Mouse (Mus musculus) gastrocnemius, postnatal 4 days (tissue): ENCODE results near the gene Ascl5. TPM values are rescaled to one million over a fixed set of nuclear protein-coding genes. Genes with fewer than 3 reads are reported as not detected.
A peak's percentile ranks its signal among the peaks of the same experiment; 100 is the strongest.

ENCODE experiments used
- DNase-seq, 2 experiments: peaks; one replicate each; pipeline ENCODE4 v3.0.0; 2021 to 2022; ENCODE audit warnings: low spot score in 2 of 2, mixed read lengths in 2 of 2
- total RNA-seq, 2 experiments: library from RNA; stranded (reverse); gene quantifications; 2 replicates each; pipeline ENCODE4 v1.2.3; 2021

Gene Ascl5
- total RNA-seq, 2 experiments from 2014 or later: not detected

DNA sequence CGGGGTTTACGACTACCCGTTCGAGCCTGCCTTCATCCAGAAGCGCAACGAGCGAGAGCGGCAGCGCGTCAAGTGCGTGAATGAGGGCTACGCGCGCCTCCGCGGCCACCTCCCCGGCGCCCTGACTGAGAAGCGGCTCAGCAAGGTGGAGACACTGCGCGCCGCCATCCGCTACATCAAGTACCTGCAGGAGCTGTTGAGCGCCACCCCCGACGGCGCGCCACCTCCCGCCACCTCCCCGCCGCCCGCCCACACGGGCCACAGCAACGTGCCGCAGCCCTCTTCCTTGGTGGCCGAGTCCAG lies 360 bp downstream of the Ascl5 start:
- DNase-seq: no peak

DNA sequence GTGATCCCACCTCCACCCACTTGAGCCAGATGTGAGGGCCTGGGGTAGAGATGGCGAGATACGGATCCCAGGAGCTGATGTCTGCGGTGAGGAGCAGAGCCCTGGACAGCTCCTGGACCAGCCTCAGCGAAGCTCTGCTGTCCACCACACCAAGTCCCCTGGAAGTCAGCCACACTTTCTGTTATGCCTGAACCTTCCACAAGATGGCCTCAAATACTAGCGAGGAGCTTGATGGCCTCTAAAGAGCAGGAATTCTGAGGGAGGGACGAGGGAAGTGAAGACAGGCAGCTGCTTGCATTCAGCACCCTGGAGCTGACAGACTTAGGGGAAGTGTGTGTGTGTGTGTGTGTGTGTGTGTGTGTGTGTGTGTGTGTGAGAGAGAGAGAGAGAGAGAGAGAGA lies 861 bp downstream of the Ascl5 start:
- peak; percentile 41 to 75 for DNase-seq

DNA sequence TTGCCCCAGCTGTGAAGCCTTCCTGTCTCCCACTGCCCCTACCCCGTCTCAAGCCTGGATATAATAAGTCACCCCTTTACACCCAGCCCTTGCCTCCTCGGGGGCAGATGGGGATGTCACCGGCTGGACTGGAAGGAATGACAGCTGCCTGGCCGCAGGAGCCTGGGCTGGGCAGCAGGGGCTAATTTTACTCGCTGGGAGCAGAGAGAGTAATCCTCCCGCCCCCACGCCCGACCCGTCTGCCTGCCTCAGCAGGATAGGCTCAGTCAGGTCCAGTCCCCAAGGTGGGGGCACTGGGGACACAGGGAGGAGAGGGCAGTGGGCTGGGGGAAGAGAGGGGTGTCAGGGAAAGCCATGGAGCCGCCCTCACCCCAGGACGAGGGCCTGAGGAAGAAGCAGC lies 1.9 kb downstream of the Ascl5 start, which contains the start of gene Cacna1s:
Gene Cacna1s, plus strand, starts transcription at position 204 of the 400 bp plus-strand sequence.
- DNase-seq: peak in 1 of 2 experiments; percentile 47

DNA sequence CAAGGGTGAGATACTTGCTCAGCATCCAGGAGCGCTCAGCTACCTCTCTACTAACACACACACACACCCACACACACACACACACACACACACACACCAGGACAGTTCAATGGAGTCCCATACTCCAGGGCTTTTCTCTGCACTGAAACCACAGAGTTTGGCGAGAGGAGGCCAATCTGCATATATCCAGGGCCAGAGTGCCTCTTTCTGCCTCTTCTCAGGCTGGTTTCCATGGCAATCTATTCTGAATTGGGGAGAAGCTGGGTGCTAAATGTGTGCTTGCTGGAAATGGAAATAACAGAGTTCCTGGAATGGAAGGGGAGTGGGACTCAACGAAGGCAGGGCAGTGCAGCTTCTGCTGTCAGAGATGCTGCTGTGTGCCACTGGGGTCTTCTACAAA lies 5.2 kb downstream of the Ascl5 start:
- no peak for DNase-seq

DNA sequence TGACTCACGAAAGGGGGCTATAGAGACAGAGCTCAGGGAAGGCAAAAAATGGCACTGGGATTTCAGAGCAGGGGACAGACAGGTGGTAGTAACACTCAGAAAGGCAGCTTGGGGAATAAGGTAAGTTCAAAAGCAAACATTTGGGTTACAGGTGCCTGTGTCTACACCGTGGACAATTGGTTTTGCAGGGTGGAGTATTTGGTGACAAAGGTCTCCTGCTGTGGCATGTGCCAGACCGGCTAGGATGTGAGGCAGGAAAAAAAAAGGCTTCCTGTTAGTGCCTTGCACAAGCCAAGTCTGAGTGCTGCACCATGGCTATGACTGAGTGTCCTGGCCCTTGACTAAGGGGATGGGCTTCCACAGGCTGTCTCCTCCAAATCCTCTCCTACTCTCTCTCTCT lies 8.0 kb downstream of the Ascl5 start:
- DNase-seq: no peak

DNA sequence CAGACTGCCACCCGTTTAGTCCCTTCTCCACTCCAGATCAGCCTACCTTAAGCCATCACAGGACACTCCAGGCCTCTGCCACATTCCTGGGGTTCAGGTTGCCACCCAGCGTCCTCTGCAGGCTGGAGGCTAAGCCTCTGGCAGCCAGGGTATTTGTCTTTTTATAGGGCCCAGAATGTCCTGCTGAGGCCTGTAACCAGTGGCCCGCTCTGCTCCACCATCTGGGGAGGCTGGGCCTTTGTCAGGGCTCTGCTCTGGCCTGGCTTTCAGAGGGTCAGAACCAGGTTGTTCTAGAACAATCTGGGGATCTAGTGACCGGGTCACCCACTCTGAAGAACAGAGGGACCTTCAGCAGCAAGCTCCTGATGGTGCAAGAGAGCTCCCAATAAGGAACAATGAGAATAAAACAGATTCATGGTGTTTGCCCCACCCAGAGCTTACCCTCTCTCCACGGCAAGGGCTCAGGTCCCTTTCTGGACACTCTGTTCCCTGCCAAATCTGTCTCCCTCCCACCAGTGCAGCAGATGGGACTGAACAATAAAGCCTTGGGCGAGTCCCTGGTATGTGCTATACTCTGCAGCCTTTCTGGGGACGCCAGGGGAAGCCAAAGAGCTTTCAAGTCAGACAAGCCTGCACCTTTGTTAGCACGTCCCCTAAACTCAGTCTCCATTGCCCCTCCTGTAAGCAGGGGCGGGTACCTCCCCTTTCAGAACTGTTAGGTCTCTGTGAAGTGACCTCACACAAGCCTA lies 10.6 kb downstream of the Ascl5 start:
- DNase-seq: peak; percentile 40 to 72

DNA sequence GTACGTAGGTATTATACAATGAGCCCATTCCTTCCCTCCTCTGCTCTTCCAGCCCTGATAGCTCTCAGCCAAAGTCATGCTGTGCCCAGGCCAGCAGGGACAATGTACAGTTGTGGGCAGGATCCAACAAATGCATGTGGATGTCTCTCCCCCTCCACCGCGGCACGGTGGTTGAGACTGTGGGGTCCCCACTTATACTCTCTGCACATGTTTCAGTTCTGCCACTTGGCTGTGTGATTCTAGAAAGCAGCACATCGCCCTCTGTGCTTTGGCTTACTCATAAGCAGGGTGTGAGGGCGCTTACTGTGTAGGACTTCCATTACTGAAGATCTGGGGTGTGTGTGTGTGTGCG lies 11.2 kb downstream of the Ascl5 start:
- DNase-seq: no peak

DNA sequence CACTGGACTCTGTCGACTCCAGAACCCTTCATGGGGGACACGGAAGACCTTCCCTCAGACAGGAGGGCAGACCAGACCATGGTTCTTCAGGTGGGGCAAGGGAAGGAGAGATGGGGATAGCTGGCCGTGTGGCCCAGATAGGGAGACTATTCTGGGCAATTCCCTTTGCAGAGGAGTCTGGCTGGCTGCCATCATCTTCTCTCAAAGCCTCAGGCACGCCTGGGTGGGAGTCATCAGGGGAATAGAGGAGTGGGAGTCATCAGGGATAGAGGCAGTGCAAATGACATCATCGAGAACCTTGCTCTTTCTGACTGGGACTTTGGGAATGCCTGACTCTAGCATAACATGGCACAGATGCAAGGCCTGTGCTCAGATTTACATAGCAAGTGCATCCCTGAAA lies 13.4 kb downstream of the Ascl5 start:
- no peak for DNase-seq

DNA sequence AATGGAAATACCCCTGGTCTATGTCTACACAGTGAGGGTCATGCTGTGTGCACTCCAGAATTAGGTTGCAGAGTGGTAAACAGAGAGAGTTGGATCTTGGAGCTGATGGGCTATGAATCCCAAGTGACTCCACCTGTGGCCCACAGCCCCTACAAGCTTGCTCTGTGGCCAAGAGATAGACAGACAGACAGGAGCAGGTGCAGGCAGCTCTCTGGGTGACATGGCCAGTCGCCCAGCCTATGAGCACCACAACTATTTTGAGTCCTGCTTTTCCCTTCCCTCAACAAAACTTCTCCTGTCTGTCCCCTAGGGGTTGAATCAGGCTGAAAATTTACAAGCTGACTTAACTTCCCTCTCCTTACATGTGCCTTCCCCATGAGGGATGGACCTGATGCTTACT lies 16.0 kb downstream of the Ascl5 start:
- DNase-seq: no peak

DNA sequence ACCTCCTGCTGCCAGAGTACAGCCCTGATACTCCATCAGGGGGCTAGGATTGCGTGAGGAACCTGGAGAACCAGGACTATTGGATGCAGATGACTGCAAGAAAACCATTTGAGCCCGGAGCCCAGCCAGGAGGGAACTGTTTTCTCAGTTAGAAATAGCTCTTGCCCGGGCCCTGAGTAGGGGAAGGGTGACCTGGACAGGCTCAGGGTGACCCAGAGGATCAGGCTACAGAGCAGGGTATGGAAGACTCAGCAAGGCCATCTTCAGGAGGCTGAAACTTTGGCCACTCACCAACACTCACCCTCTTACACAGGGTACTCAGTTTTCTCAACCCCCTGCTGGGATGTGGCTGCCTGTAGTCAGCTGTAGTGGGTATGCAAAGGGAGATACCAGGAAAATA lies 17.0 kb downstream of the Ascl5 start:
- no peak for DNase-seq

DNA sequence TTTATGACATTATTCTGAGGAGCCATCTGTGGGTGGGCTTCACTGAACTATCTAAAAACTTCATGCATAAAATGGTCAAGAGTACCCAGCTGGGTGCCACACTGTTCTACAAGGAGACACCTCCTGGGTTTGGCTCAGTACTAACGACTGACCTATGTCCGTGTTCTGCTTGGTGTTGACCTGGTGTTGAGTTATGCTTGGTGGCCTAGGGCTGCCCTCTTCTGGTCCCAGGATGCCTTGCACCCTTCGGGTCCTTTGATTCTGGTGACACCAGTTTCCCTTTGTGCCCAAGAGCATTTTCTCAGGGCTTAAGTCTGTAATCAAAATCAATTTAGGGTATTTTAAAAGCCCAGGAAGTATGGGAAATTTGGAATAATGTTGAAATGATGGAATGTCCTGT lies 25.5 kb downstream of the Ascl5 start:
- no peak for DNase-seq

DNA sequence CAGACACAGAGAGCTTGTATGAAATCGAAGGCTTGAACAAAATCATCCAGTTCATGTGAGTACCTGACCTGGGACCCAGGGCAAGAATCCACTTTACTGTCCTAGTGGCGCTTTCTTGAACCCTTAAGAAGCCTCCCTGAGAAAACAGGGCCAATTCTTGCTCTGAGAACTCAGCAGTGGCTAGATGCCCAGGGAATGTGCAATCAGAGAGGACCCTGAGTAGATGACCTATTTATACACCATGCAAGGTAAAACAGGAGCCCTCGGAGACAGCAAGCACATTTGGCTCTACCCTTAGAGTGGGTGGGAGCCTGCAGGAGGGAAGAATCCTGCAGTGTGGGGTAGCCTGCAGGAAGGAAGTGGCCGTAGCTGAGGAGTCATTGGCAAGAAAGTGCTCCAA lies 27.1 kb downstream of the Ascl5 start:
- no peak for DNase-seq

DNA sequence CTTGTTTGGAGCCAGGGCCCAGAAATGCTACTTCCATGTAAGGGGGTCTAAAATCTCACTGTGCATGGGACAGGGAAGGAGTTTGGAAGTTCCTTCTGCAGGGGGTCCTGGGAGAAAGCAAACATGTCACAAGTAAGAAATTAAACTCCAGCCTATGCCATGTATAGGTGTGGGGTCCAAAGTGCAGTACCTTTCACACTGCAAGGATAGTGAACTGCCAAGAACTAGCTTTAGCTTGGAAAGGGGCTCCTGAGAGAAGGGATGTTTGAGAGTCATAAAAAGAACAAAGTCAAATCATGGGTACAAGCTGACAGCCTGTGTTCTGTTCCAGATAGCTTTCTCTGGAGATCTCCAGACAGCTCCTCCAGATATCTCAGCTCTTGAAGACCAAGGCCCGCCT lies 30.6 kb downstream of the Ascl5 start:
- no peak for DNase-seq

DNA sequence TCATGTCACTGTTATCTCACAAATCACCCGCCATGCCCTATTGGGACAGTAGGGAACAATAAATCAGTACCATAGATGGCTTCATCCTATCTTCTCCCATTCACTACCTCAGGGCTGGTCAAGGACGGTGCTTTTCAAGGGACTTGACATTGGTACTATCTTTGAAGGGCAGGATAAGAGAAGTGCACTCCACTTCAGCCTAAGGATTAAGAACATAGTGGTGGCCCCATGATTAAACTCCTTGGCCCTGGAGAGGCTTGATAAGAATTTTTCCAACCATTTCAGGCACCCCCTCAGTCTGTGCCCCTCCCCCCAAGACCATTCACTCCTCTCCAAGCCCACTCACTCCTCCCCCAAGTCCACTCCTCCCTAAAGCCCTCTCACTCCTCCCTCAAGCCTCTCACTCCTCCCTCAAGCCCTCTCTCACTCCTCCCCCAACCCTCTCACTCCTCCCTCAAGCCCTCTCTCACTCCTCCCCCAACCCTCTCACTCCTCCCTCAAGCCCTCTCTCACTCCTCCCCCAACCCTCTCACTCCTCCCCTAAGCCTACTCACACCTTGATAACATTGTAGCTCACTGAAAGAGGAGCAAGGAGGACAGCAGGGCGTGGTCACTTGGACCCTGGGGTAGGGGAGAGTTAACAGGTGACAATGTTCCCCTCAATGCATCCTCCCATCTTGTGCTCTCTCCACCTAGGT lies 35.5 kb downstream of the Ascl5 start:
- no peak for DNase-seq

DNA sequence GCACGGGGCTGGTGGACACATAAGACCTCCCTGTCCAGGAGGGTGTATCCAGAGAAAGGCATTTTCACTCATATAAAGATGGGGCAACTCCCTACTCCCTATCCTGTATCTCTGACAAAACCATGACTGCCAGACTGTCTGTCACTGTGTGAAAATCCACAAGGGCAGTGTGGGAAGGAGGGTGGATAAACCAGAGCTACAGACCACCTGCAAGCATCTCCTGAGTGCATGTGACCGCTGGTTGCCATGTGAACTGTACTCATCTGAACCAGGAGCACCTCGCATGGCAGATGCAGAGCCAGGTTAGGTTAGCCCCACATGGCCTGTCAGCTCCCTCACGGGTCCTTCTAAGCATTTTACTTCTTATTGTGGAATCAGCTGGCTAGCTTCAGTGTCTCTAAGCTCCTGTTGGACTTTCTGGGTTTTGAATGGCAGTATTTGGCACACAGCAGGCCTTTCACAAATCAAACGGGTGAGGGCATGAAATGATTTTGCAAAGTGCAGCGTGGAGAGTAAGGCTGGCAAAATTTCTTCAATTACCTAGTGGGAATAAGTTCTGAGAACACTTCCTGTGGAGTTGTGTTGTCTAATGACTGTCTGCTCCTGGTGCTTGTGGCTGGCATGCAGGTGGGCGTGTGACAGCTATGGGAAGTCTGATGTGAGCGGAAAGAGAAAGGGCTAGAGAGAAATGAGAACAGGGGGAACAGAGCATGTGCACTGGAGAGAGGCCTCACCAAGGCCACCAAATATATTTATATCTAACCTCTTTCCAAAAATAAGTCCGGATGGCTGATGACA lies 39.0 kb downstream of the Ascl5 start:
- DNase-seq: no peak

DNA sequence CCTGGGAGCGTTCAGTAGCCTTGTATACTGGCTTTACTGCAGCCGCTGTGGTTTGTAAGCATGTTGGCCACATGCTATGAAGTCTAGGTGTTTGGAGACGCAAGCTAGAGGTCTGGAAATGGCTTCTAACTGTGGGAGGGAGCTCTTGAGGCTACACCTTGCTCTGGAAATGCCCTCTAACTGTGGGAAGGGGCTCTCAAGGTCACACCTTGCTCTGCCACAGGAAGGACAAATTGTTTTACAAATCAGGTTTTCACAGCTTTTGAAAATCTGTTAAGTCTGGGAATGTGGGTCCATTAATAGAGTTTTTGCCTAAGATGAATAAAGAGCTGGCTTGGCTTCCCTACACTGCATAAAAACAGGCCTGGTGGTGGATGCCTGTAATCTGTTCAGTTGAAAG lies 43.1 kb downstream of the Ascl5 start:
- no peak for DNase-seq

DNA sequence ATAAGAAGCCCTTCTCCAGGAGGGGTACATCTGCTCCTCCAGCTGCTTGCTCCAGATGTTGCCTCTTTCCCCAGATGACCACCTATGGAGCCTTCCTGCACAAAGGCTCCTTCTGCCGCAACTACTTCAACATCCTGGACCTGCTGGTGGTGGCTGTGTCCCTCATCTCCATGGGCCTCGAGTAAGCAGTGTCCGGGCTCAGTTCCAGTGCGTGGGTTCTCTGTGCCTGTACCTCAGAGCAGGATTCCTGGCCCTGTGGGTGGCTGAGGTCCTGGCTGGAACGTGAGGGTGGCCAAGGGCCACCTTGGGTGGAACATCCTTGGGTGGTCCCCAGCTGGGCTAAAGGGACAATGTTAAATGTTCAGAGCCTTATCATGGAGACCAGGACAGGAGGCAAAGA lies 44.2 kb downstream of the Ascl5 start:
- DNase-seq: no peak

Other genes with a start within 250 kb of the Ascl5 start
- under 1 TPM; 0.39 to 0.44 TPM for gene Lad1, start 232.2 kb upstream of the Ascl5 start, total RNA-seq
- gene Tnnt2, start 214.4 kb upstream of the Ascl5 start, total RNA-seq: 100 to 1,000 TPM; 160 to 174 TPM
- under 1 TPM; 0.42 to 0.49 TPM for gene Pkp1, start 131.6 kb upstream of the Ascl5 start, total RNA-seq
- 10 to 100 TPM; 17.4 to 32.9 TPM for gene Igfn1, start 44.5 kb upstream of the Ascl5 start, total RNA-seq
- 10 to 100 TPM; 43.6 to 63.7 TPM for gene Tmem9, start 42.7 kb upstream of the Ascl5 start, total RNA-seq
- gene Cacna1s, start 1.9 kb downstream of the Ascl5 start, total RNA-seq: 100 to 1,000 TPM; 330 to 336 TPM
- 1 to 10 TPM; 1.9 TPM for gene Kif21b, start 80.6 kb downstream of the Ascl5 start, total RNA-seq
- gene Mroh3, start 162.0 kb downstream of the Ascl5 start, total RNA-seq: not detected
- gene Inava, start 183.5 kb downstream of the Ascl5 start, total RNA-seq: under 1 TPM; 0.22 to 0.29 TPM
- gene Gpr25, start 210.1 kb downstream of the Ascl5 start, total RNA-seq: not detected